In the genomic region with DNA sequence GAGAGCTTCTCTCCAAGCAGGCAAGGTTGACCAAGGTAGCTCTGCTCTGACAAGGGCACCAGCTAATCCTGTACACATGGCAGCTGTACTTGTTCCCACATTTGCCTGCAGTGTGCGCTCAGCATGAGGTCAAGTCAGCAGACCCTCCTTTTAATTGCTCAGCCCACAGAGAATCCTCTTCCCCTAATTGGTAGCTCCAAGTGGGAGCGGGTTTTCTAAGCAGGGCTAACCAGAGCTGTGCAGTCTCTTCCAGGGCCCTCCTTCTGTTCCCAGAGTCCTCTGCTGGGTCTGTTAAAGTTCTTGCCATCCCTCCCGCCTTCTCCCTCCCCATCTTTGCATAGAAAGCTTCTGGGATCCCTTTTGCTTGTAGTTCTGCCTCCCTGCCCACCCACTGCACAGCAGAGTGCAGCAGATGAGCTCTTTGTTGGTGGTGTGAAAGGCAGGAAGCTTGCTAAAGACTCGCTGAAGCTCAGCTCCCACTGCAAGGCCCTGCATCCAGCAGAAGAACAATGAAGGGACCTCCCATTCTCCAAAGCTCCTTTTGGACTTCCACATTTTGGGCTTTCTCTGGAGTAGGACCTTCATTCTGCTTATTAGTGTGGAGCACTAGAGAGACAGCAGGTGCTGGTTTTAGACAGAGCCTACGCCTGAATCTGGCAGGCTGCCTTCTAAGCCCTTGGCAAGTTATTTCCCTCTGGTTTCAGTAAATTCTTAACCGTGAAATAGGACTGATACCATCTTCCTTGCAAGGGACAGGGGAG, we compare ENCODE assay signal across 9 mouse cellular contexts.
DNase-seq lines count a peak whose midpoint lies in the region; ATAC-seq and TF ChIP-seq lines count a peak whose summit lies in the region.
"Had no signal": no experiment of that assay in that cellular context is flagged by ENCODE, and none has a peak within 500 bp of the region (broad histone marks: within the 10 kb centered on the region; RNA-seq: fewer than 3 reads in every experiment).

No protein-coding gene starts in this region.

- 39% methylated on average over 6 of the region's 6 CpGs for WGBS in heart, embryonic 11.5 days (ENCODE audit: insufficient replicate concordance)
- 12% methylated on average over 6 of the region's 6 CpGs for WGBS in forebrain, postnatal 0 days

- H3K36me3 ChIP-seq in heart, embryonic 11.5 days (ENCODE audit: control insufficient read depth, insufficient read depth, low read length): no peaks in the 10 kb centered on the region
- no peaks in the 10 kb centered on the region for H3K36me3 ChIP-seq in forebrain, postnatal 0 days (ENCODE audit: insufficient read depth)
- H3K36me3 ChIP-seq: lung, embryonic 15.5 days had no signal

- no peak overlapping the region for H3K27ac ChIP-seq in heart, embryonic 11.5 days (ENCODE audit: low read depth, low read length)
- H3K27ac ChIP-seq in forebrain, postnatal 0 days (ENCODE audit: low read depth, low read length): peak overlapping the region; percentile 48; the same call in 1 of the 2 replicates
- H3K27ac ChIP-seq: lung, embryonic 15.5 days had no signal

- H3K9me3 ChIP-seq in heart, embryonic 11.5 days (replicated peaks; ENCODE audit: control insufficient read depth, low read length): no peaks in the 10 kb centered on the region
- H3K9me3 ChIP-seq in forebrain, postnatal 0 days (ENCODE audit: low read length): no peaks in the 10 kb centered on the region
- H3K9me3 ChIP-seq: lung, embryonic 15.5 days had no signal

- no peak overlapping the region for H3K4me2 ChIP-seq in heart, embryonic 11.5 days
- no peak overlapping the region for H3K4me2 ChIP-seq in forebrain, postnatal 0 days (ENCODE audit: low read depth)
- H3K4me2 ChIP-seq: lung, embryonic 15.5 days had no signal

- H3K4me3 ChIP-seq in heart, embryonic 11.5 days (ENCODE audit: low read depth, low read length): no peak overlapping the region
- H3K4me3 ChIP-seq in forebrain, postnatal 0 days (ENCODE audit: low read depth, low read length): no peak overlapping the region
- H3K4me3 ChIP-seq: lung, embryonic 15.5 days had no signal

- H3K9ac ChIP-seq in heart, embryonic 11.5 days (ENCODE audit: low read depth, low read length): no peak overlapping the region
- H3K9ac ChIP-seq in forebrain, postnatal 0 days: no peak overlapping the region
- H3K9ac ChIP-seq: lung, embryonic 15.5 days had no signal

- peaks cover 16% of the 10 kb centered on the region for H3K4me1 ChIP-seq in heart, embryonic 11.5 days (ENCODE audit: control insufficient read depth, insufficient read depth, low read length)
- peaks cover 15% of the 10 kb centered on the region for H3K4me1 ChIP-seq in forebrain, postnatal 0 days (ENCODE audit: insufficient read depth)

- H3K27me3 ChIP-seq in heart, embryonic 11.5 days (ENCODE audit: control insufficient read depth, insufficient read depth, low read length): no peaks in the 10 kb centered on the region
- no peaks in the 10 kb centered on the region for H3K27me3 ChIP-seq in forebrain, postnatal 0 days (ENCODE audit: insufficient read depth, low read length)
- H3K27me3 ChIP-seq: lung, embryonic 15.5 days had no signal

- no peak for ATAC-seq in heart, embryonic 11.5 days (replicated peaks; ENCODE audit: insufficient number of reproducible peaks, low FRiP score, low TSS enrichment)
- peak; percentile 80 for ATAC-seq in forebrain, postnatal 0 days

- peak; percentile 85 for DNase-seq in heart, adult 11 months
- peak; percentile 20 to 21 for DNase-seq in cerebellum, adult 18-20 months
- DNase-seq in forebrain, postnatal 0 days: peak; percentile 52
- DNase-seq in left cerebral cortex, postnatal 14 days (ENCODE audit: low spot score in 2 of 2): peak; percentile 52 to 78
- peak; percentile 58 to 60 for DNase-seq in right cerebral cortex, postnatal 10 days (ENCODE audit: low spot score in 2 of 2)
- DNase-seq in kidney, postnatal 14 days: no peak
- no peak for DNase-seq in lung, adult 18-20 months

- no peak for TF ChIP-seq CTCF in forebrain, postnatal 0 days (IDR thresholded peaks at IDR 0.05; ENCODE audit: low read depth)

- intact Hi-C loops in left cerebral cortex, postnatal 14 days (cut with DNase I): no loop called here

Comparison
In these comparisons a context has a peak if more than half of its experiments do, and no peak if none do; other contexts are left out.
1. DNase-seq: peak in heart, adult 11 months (single experiment), cerebellum, adult 18-20 months (2 of 2), forebrain, postnatal 0 days (single experiment), left cerebral cortex, postnatal 14 days (2 of 2) and right cerebral cortex, postnatal 10 days (2 of 2); none in kidney, postnatal 14 days (single experiment) and lung, adult 18-20 months (0 of 2).